Mouse (Mus musculus) embryonic facial prominence, embryonic 11.5 days (tissue): ENCODE data around the gene Rraga. TPM values are rescaled to one million over a fixed set of nuclear protein-coding genes. Genes with fewer than 3 reads are reported as not detected.

Experiments
- ATAC-seq: fragments of 200-750 bp; cut with Nextera tagmentation; replicated peaks from 2 replicates; pipeline ENCODE4 v1.8.0; 2017; ENCODE audit warnings: low read depth; ENCODE audit not compliant: insufficient number of reproducible peaks, low FRiP score, low TSS enrichment
- DNase-seq: peaks from one replicate; pipeline ENCODE4 v3.0.0-alpha.2; 2015; ENCODE audit warnings: low spot score
- H3K27ac ChIP-seq: fragments of 300-500 bp; sonication (generic); replicated peaks from 2 replicates; pipeline ENCODE4 v1.5.1; 2014; ENCODE audit warnings: mild to moderate bottlenecking, low read depth, low read length, control low read depth
- H3K27me3 ChIP-seq: fragments of 300-500 bp; sonication (generic); 2 replicates; pipeline ENCODE4 v1.6.1; 2014; ENCODE audit warnings: mild to moderate bottlenecking, low read length, moderate library complexity, mixed read lengths; ENCODE audit not compliant: control insufficient read depth, insufficient read depth
- H3K36me3 ChIP-seq: fragments of 300-500 bp; sonication (generic); replicated peaks from 2 replicates; pipeline ENCODE4 v1.6.1; 2014; ENCODE audit warnings: low read depth, mild to moderate bottlenecking, low read length, moderate library complexity, mixed read lengths; ENCODE audit not compliant: control insufficient read depth, insufficient read depth
- H3K4me1 ChIP-seq: fragments of 300-500 bp; sonication (generic); 2 replicates; pipeline ENCODE4 v1.6.1; 2014; ENCODE audit warnings: low read length, mixed read lengths; ENCODE audit not compliant: control insufficient read depth, insufficient read depth
- H3K4me2 ChIP-seq: fragments of 300-500 bp; sonication (generic); 2 replicates; pipeline ENCODE4 v1.6.1; 2014; ENCODE audit warnings: low read depth, mild to moderate bottlenecking, control low read depth, low read length, moderate library complexity
- H3K4me3 ChIP-seq: fragments of 300-500 bp; sonication (generic); 2 replicates; pipeline ENCODE4 v1.5.1; 2014; ENCODE audit warnings: low read depth, low read length, control low read depth
- H3K9ac ChIP-seq: fragments of 300-500 bp; sonication (generic); replicated peaks from 2 replicates; pipeline ENCODE4 v1.6.1; 2014; ENCODE audit warnings: mild to moderate bottlenecking, control low read depth, low read length
- H3K9me3 ChIP-seq: fragments of 300-500 bp; sonication (generic); replicated peaks from 2 replicates; pipeline ENCODE4 v1.6.1; 2016; ENCODE audit warnings: mild to moderate bottlenecking, low read length, inconsistent platforms, mixed read lengths; ENCODE audit not compliant: control insufficient read depth
- WGBS: fragments of 180-500 bp; shearing (Covaris S2); extraction: QIAGEN DNeasy Blood & Tissue Kit; methylation state at CpG from one replicate; pipeline ENCODE4 v1.1.7; 2014; 5-methylcytosine and 5-hydroxymethylcytosine counted together
- polyA plus RNA-seq: library from polyadenylated mRNA; unstranded; fragments of >200 nt; fragmentation: Nextera tagmentation; extraction: Ambion mirVana; gene quantifications from 2 replicates; pipeline ENCODE4 v1.2.1, GENCODE M21; 2014

The Rraga gene
- polyA plus RNA-seq, 1 experiment from 2014 or later, result 116 TPM

DNA sequence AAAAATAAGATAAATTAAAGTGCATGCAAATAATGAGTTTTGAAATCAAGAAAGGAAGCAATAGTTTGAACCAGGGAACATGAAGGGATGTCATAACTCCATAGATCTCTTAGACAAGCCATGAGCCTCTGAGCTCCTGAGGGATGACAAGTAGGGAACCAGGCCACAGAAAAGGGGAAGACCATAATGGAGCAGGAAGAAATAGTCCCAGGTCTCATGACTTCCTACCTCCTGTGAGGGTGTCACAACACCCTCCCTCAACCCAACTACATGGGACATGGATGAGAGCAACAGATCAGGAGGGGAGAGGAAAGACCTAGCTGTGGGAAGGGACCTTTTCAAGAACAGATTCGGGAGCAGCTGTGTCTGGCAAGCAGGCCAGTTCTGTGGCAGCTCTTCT, 33.9 kb upstream of the Rraga start:
- Histone ChIP-seq H3K27me3 (no peaks in the 10 kb centered on the region), H3K9me3 (no peaks in the 10 kb centered on the region), H3K36me3 (no peaks in the 10 kb centered on the region), H3K4me2 (no peak overlapping the region), H3K4me1 (no peaks in the 10 kb centered on the region), H3K27ac (no peak overlapping the region), H3K4me3 (no peak overlapping the region), H3K9ac (no peak overlapping the region)
- DNase-seq (no peak), ATAC-seq (no peak)
- WGBS, result 94% methylated on average over 1 of the region's 1 CpGs

DNA sequence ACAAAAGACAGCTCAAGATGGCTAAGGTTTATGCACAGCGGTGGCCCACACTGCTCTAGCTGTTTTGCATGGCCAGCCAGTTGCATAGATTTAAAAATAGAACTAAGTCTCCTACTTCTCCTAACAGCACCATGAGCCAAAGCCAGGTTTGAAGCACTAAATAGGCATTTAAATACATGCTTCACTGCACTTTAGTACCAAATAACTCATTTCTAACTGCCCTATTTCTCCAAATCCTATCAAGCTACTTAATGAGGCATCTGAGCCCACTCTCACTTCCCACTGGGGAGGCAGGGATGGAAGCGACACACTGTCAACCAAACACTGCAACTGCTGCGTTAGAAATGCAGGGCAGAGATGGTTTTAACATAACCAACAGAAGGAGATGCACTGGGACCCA, 31.5 kb upstream of the Rraga start:
- WGBS, result 85% methylated on average over 3 of the region's 3 CpGs
- no peak for DNase-seq
- Histone ChIP-seq H3K9ac (no peak overlapping the region), H3K36me3 (no peaks in the 10 kb centered on the region), H3K4me3 (no peak overlapping the region), H3K9me3 (no peaks in the 10 kb centered on the region), H3K27me3 (no peaks in the 10 kb centered on the region), H3K4me2 (no peak overlapping the region), H3K27ac (no peak overlapping the region), H3K4me1 (no peaks in the 10 kb centered on the region)
- ATAC-seq, result no peak

DNA sequence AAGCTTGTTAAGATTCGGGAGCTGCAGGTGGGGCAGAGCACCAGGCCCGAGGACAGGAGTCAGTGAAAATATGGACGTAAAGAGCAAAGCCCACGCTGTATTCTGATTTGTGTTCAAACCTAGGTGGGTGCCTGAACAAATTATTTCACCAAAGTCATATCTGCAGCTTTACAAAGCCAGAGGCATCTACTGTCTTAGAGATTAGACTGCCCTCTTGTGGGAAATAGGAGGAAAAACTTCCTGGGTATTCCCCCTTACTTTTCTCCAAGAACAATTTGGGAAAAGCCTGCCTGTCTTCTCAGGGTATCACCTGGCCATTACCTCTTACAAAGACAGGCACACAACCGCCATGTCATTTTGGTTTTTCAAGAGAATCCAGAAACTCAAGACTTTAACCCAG, 29.9 kb upstream of the Rraga start:
- DNase-seq (peak; percentile 74), ATAC-seq (no peak)
- Histone ChIP-seq H3K9ac (no peak overlapping the region), H3K27me3 (no peaks in the 10 kb centered on the region), H3K36me3 (no peaks in the 10 kb centered on the region), H3K4me2 (no peak overlapping the region), H3K4me1 (no peaks in the 10 kb centered on the region), H3K27ac (no peak overlapping the region), H3K4me3 (no peak overlapping the region), H3K9me3 (no peaks in the 10 kb centered on the region)
- 58% methylated on average over 5 of the region's 5 CpGs for WGBS

GRCm38 (mm10) chr4:86548332-86548731, 27.1 kb upstream of the Rraga start:
- H3K27me3 ChIP-seq, result no peaks in the 10 kb centered on the region
- no peak overlapping the region for H3K4me2 ChIP-seq
- H3K36me3 ChIP-seq, result no peaks in the 10 kb centered on the region
- DNase-seq (no peak), ATAC-seq (no peak)
- no peak overlapping the region for H3K4me3 ChIP-seq
- no peaks in the 10 kb centered on the region for H3K9me3 ChIP-seq
- H3K9ac ChIP-seq, result no peak overlapping the region
- WGBS, result 76% methylated on average over 9 of the region's 9 CpGs
- H3K4me1 ChIP-seq, result no peaks in the 10 kb centered on the region
- no peak overlapping the region for H3K27ac ChIP-seq

DNA sequence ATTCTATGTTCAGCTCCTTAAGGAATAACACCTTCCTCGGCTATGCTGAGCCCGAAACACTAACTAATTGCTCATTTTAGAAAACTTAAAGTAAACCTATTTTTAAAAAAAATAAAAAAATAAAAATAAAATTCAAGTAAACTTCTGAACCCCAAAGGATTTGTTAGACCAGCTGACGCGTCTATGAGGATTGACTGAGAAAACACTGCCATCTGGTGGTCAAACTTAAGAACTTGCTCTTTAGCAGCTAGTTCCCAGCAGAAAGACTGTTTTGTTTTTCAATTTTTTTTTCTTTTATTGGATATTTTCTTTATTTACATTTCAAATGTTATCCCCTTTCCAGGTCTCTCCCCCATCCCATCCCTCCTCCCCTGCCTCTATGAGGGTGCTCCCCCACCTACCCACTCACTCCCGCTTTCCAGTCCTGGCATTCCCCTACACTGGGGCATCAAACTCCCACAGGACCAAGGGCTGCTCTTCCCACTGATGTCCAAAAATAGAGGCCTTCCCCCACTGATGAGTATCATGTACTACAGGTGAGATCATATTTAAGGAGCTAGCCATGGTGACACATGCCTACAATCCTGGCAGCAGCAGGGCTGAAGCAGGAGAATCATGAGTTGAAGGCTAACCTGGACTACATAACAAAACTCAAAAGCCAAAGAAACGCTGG, 20.3 kb upstream of the Rraga start:
- H3K27me3 ChIP-seq, result no peaks in the 10 kb centered on the region

DNA sequence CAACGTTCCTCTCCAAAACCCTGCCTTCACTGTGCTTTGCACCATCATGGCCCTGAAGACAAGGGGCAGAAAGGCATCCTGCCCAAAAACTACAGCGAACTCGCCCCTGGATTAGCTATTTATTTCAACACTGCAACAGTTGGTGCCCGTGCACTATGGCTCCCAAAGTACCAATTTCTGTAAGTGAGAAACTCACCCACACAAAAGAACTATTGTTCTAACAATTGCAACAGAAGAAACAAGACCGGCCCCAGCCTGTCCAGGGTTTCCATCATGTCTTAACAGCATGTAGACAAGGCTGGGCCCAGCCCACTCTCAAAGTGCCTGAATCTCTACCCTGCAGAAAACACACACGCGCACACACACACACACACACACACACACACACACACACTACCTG, 18.1 kb upstream of the Rraga start:
- WGBS, result 65% methylated on average over 7 of the region's 7 CpGs
- Histone ChIP-seq H3K27me3 (no peaks in the 10 kb centered on the region), H3K27ac (no peak overlapping the region), H3K9ac (no peak overlapping the region), H3K36me3 (no peaks in the 10 kb centered on the region), H3K9me3 (no peaks in the 10 kb centered on the region), H3K4me2 (no peak overlapping the region), H3K4me3 (no peak overlapping the region), H3K4me1 (no peaks in the 10 kb centered on the region)
- ATAC-seq (no peak), DNase-seq (no peak)

More for the DNA sequence above, 20.3 kb upstream of the Rraga start:
- H3K4me1 ChIP-seq, result no peaks in the 10 kb centered on the region
- DNase-seq (peak; percentile 86), ATAC-seq (peak; percentile 59; the same call in 1 of the 2 replicates)
- no peak overlapping the region for H3K4me3 ChIP-seq
- WGBS, result 27% methylated on average over 6 of the region's 6 CpGs
- no peaks in the 10 kb centered on the region for H3K9me3 ChIP-seq
- no peak overlapping the region for H3K4me2 ChIP-seq
- no peak overlapping the region for H3K27ac ChIP-seq
- no peaks in the 10 kb centered on the region for H3K36me3 ChIP-seq
- no peak overlapping the region for H3K9ac ChIP-seq

DNA sequence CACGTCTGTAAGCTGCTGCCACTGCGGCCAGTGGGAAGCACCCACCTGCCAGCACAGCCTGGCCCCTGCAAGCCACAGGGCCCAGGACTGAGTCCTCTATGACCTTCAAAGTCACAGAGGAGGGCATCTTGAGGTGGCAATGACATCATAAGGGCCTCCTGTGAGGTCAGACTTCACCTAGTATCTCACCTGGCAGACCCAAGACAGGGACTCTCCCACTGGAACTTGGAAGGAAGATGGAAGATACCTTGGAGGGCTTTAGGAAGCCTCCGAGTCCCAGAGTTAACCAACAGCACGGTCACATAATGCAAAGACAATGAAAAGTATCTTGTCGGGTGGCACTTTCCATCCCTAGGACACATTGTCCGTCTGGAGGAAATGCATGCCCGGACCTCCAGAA, 17.2 kb upstream of the Rraga start, which contains the start of gene Saxo1:
TSS of gene Saxo1 (minus strand) at position 101 of the 400 bp plus-strand sequence.
- DNase-seq (no peak), ATAC-seq (no peak)
- H3K36me3 ChIP-seq, result no peaks in the 10 kb centered on the region
- H3K4me2 ChIP-seq, result no peak within 1 kb of the TSS
- no peaks in the 10 kb centered on the region for H3K9me3 ChIP-seq
- no peak within 1 kb of the TSS for H3K4me3 ChIP-seq
- no peak within 1 kb of the TSS for H3K9ac ChIP-seq
- H3K27ac ChIP-seq, result no peak within 1 kb of the TSS
- WGBS, result 91% methylated on average over 7 of the region's 7 CpGs
- no peaks in the 10 kb centered on the region for H3K27me3 ChIP-seq
- no peaks in the 10 kb centered on the region for H3K4me1 ChIP-seq

DNA sequence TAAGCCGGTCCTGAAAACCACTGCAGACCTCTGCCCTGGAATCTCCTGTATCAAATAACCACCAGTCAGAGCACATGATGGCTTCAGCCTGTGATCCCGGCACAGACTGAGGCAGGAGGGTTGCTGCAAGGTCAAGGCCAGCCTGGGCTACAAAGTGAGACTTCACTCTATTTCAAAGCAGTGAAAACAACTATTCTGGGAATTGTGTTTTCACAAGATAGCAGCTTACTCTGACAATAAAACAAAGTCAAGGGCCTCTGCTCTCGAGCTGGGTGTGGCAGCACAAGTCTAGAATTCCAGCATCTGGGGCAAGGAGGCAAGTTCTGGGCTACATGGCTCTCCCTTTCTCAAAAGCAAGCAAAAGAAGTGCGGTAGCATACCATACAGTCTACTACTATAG, 16.5 kb upstream of the Rraga start:
- ATAC-seq, result no peak
- H3K9ac ChIP-seq, result no peak overlapping the region
- no peaks in the 10 kb centered on the region for H3K27me3 ChIP-seq
- H3K36me3 ChIP-seq, result no peaks in the 10 kb centered on the region
- no peak for DNase-seq
- H3K27ac ChIP-seq, result no peak overlapping the region
- H3K9me3 ChIP-seq, result no peaks in the 10 kb centered on the region
- no peak overlapping the region for H3K4me2 ChIP-seq
- H3K4me3 ChIP-seq, result no peak overlapping the region
- 61% methylated on average over 4 of the region's 4 CpGs for WGBS
- no peaks in the 10 kb centered on the region for H3K4me1 ChIP-seq
